Mouse (Mus musculus) erythroblast, embryonic 14.5 days (primary cell): Measurements from ENCODE around the gene Gfra1.

Source experiments
- GATA1 ChIP-seq: IDR thresholded peaks from 2 replicates; pipeline ENCODE4 v1.6.1; 2012; ENCODE audit warnings: low read length, inconsistent platforms, mixed read lengths
- TAL1 ChIP-seq: IDR thresholded peaks from 3 replicates; pipeline ENCODE4 v1.6.1; 2012; ENCODE audit warnings: low read length, inconsistent platforms, mixed read lengths

- TF ChIP-seq GATA1 (no peak), TAL1 (no peak)
Observed at GRCm38 (mm10) chr19:58301105-58301504, 154.6 kb downstream of the Gfra1 start.
